Mouse (Mus musculus): Measurements from ENCODE around the gene Prmt3.

GRCm38 (mm10) chr7:49824043-49824442 is 45.9 kb downstream of the Prmt3 start:
- TF ChIP-seq HCFC1 (IDR thresholded peaks at IDR 0.05; ENCODE audit: borderline replicate concordance, insufficient read depth, low read length) = no peak
- TF ChIP-seq ZNF384 (IDR thresholded peaks at IDR 0.05; ENCODE audit: low read depth, low read length) = no peak
